Mouse (Mus musculus) WW6 (cell line): ENCODE measurements around the gene Cfd.

Source experiments
- DNase-seq: peaks from one replicate; pipeline ENCODE4 v3.0.0-alpha.2; 2013; ENCODE audit warnings: low read depth, low spot score

The Cfd gene

GRCm38 (mm10) chr10:79917532-79918100 is 27.0 kb downstream of the Cfd start:
- DNase-seq = no peak

DNA sequence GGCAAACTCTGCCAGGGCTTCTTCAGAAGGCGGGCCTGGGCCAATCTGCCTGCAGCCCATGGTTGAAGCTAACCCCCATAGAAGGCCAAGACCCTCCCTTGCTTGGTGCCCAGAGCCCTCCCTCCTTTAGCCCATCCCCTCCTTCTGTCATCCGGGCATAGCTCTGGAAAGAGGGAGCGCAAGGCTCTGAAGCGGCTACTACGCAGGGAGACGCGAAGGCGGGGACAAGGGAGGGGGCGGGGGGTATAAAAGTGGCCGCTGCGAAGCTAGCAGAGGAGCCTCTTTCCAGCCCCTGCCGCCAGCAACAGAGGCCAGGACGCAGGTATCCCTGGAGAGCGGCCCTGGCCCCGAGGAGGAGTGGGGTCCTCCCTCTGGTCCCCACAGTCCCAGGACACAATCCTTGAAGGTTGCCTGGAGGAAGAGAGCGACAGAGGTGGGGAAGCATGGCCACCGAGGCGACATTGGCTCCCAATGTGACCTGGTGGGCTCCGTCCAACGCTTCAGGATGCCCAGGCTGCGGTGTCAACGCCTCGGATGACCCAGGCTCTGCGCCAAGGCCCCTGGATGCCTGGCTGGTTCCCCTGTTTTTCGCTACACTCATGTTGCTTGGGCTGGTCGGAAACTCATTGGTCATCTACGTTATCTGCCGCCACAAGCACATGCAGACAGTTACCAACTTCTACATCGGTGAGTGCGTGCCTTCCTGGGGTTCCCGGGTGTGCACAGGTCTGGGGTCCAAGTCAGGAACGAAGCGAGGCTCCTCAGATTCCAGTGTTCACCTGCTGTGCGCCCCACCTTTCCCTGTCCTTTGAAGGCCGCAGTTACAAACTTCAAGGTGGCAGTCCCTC is 27.8 kb downstream of the Cfd start:
- DNase-seq = no peak

GRCm38 (mm10) chr10:79919251-79919849 is 28.7 kb downstream of the Cfd start:
- DNase-seq = no peak

GRCm38 (mm10) chr10:79920056-79920890 is 29.6 kb downstream of the Cfd start:
- DNase-seq = no peak

- no peak for DNase-seq
Observed at GRCm38 (mm10) chr10:79920958-79921535, 30.4 kb downstream of the Cfd start, which contains the start of gene R3hdm4. TSS of gene R3hdm4 (minus strand) at chr10:79921208.

GRCm38 (mm10) chr10:79921572-79921971 is 30.9 kb downstream of the Cfd start:
- no peak for DNase-seq

DNA sequence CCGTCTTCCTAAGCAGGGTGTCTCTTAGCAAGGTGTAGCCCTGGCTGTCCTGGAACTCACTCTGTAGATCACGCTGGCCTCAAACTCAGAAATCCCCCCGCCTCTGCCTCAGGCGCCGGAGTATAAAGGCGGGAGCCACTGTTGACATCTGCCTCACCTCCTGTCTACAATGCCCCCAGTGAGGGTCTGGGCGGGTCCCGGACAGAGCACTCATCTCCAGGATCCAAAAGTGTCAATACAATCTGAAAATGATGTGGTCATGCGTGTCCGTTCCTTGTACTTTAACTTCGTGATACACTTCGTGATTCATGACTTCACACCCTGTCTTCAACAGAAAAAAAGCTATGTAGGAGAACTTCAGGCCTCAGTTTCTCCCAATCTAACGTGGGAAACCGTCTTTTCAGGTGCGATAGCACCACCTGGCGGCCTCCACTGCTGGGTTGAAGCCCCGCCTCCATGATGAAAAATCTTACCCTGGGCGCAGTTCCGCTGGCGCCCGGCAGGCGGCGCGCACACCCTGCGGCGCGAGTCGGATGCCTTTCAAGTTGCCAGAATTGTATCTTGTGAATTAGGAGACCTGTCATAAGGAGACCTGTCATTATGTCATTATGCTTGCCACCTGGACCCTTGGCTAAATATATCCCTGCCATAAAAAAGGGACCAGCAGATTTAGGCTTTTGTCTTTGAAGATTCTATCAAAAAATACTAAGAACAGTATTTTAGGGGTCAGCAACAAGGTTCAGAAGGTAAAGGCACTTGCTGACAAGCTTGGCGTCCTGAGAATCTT is 34.5 kb downstream of the Cfd start:
- peak; percentile 72 for DNase-seq

DNA sequence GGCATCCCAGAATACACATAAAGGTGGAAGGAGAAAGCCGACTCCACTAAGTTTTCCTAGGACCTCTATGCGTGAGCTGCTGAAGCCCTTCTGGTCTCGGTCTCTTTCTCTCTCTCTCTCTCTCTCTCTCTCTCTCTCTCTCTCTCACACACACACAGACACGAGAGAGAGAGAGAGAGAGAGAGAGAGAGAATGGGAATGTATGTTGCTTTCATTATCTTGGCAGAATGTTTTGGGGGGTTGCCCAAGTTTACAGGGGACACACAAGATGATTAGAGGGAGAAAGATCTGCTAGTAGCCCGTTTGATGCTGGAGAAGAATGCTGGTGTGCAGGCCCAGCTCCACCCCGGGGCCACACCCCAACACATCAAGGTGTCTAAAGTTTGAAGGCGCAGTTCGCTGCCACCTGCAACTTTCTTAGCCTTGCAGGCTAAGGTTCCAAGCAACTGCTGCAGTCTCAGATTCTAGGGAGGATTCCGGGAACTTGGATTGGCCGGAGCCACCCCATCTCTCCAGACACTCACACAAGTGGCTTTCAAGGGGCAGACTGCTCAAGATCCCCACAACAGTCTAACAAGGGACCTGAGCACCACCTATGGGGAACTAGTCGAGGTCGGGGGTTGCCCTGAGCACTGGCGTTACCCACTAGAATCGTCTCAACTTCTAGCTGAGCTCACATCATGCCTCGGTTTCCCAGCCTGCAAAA is 35.3 kb downstream of the Cfd start:
- no peak for DNase-seq

GRCm38 (mm10) chr10:79926491-79927323 is 36.1 kb downstream of the Cfd start, which contains the start of gene Arid3a:
TSS of gene Arid3a (plus strand) at chr10:79927043.
- peak; percentile 88 for DNase-seq

GRCm38 (mm10) chr10:79927324-79928029 is 36.8 kb downstream of the Cfd start:
- DNase-seq = no peak

- DNase-seq = no peak
Observed at GRCm38 (mm10) chr10:79928030-79928694, 37.5 kb downstream of the Cfd start.

GRCm38 (mm10) chr10:79928907-79929701 is 38.5 kb downstream of the Cfd start:
- DNase-seq = no peak

- no peak for DNase-seq
Observed at GRCm38 (mm10) chr10:79929967-79930825, 39.5 kb downstream of the Cfd start.

DNA sequence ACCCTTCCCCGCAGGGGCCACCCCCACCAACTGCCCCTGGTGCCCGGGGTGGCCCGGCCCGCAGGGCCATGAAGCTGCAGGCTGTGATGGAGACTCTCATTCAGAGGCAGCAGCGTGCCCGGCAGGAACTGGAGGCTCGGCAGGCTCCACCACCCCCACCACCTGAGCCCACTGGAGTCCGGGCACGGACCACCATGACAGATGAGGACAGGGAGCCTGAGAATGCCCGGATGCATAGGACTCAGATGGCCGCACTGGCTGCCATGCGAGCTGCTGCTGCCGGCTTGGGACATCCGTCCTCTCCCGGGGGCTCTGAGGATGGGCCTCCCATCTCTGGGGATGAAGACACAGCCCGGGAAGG is 40.2 kb downstream of the Cfd start:
- no peak for DNase-seq

- no peak for DNase-seq
Observed at GRCm38 (mm10) chr10:79931797-79932196, 41.1 kb downstream of the Cfd start.

DNA sequence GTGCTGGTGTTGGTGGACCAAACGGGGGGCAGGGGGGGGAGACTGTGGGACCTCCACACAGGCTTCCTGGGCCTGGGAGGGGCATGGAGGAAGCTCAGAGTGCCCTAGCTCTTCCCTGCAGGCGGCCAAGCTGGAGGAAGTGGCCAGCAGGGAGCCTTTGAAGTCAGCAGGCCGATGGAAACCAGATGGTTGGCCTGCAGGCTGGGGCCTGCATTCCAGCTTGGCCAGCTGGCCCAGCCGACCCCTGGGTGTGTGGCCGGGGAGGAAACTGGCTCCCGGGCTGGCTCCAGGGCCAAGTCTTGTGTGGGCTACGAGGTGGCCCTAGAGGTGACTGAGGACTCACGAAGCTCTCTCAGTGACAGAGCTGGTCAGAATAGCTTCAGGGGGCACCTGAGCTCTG is 42.1 kb downstream of the Cfd start:
- DNase-seq = no peak
